Mouse (Mus musculus) midbrain, embryonic 16.5 days (tissue): Measurements from ENCODE around the gene Chrd. TPM values are rescaled to one million over a fixed set of nuclear protein-coding genes. Genes with fewer than 3 reads are reported as not detected.

Experiments
- ATAC-seq: fragments of 200-750 bp; cut with Nextera tagmentation; 2 replicates; pipeline ENCODE4 v1.8.0; 2017; ENCODE audit warnings: moderate TSS enrichment
- H3K27ac ChIP-seq: fragments of 300-500 bp; sonication (generic); 2 replicates; pipeline ENCODE4 v1.5.1; 2014; ENCODE audit warnings: mild to moderate bottlenecking, low read length, mixed read lengths
- H3K27me3 ChIP-seq: fragments of 300-500 bp; sonication (generic); 2 replicates; pipeline ENCODE4 v1.6.1; 2014; ENCODE audit warnings: low read depth, low read length, mixed read lengths; ENCODE audit not compliant: control insufficient read depth, insufficient read depth
- H3K36me3 ChIP-seq: fragments of 300-500 bp; sonication (generic); 2 replicates; pipeline ENCODE4 v1.6.1; 2014; ENCODE audit warnings: mild to moderate bottlenecking, low read length, moderate library complexity, mixed read lengths; ENCODE audit not compliant: control insufficient read depth, insufficient read depth
- H3K4me1 ChIP-seq: fragments of 300-500 bp; sonication (generic); 2 replicates; pipeline ENCODE4 v1.6.1; 2014; ENCODE audit warnings: mild to moderate bottlenecking, low read length, mixed read lengths; ENCODE audit not compliant: control insufficient read depth, insufficient read depth
- H3K4me2 ChIP-seq: fragments of 300-500 bp; sonication (generic); 2 replicates; pipeline ENCODE4 v1.6.1; 2014; ENCODE audit warnings: mild to moderate bottlenecking, low read length, mixed read lengths
- H3K4me3 ChIP-seq: fragments of 300-500 bp; sonication (generic); 2 replicates; pipeline ENCODE4 v1.5.1; 2014; ENCODE audit warnings: low read depth, mild to moderate bottlenecking, low read length, moderate library complexity, mixed read lengths
- H3K9ac ChIP-seq: fragments of 300-500 bp; sonication (generic); 2 replicates; pipeline ENCODE4 v1.6.1; 2014; ENCODE audit warnings: low read depth, low read length, mixed read lengths
- H3K9me3 ChIP-seq: fragments of 300-500 bp; sonication (generic); replicated peaks from 2 replicates; pipeline ENCODE4 v1.6.1; 2014; ENCODE audit warnings: mild to moderate bottlenecking, low read length, mixed read lengths; ENCODE audit not compliant: control insufficient read depth, poor library complexity, severe bottlenecking
- WGBS: fragments of 180-500 bp; shearing (Covaris S2); extraction: QIAGEN DNeasy Blood & Tissue Kit; methylation state at CpG from one replicate; pipeline ENCODE4 v1.1.7; 2014; 5-methylcytosine and 5-hydroxymethylcytosine counted together
- polyA plus RNA-seq: library from polyadenylated mRNA; unstranded; fragments of >200 nt; fragmentation: Nextera tagmentation; extraction: Ambion mirVana; gene quantifications from 2 replicates; pipeline ENCODE4 v1.2.1, GENCODE M21; 2015

Chrd gene
- polyA plus RNA-seq, 1 experiment from 2014 or later: 4.5 TPM

DNA sequence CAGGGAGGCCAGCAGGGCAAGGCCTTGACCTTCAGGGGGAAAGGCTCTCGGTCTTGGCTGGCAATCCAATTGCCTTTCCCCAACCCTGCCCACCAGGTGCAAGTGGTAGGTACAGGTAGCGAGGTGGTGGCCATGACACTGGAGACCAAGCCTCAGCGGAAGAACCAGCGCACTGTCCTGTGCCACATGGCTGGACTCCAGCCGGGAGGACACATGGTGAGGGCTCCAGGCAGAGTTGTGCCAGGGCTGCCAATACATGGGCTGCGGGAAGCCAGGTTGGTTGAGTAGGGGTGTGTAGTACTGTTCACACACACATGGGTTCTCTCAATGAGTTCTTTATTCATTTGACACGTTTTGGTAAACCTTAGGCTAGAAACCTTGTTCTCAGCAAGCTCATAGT, 3.2 kb downstream of the Chrd start:
- no peak for ATAC-seq

DNA sequence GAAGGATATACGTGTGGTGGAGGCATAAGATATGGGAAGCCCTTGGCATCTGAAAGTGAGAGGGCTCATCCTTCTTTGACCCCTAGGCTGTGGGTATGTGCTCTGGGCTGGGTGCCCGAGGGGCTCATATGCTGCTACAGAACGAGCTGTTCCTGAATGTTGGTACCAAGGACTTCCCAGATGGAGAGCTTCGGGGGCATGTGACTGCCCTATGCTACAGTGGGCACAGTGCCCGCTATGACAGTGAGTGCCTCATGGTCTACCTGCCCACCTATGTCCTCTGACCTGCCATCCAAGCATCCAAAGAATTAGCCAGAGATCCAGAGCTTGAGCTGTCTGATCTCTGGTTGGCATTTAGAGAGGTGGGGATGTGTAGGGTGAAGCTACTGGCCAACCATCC, 3.9 kb downstream of the Chrd start:
- H3K27me3 ChIP-seq: peaks cover 13% of the 10 kb centered on the region

More for the DNA sequence above, 3.2 kb downstream of the Chrd start:
- Histone ChIP-seq H3K36me3 (0 out of 2 replicates have a peak, but pooled peaks cover 3% of the 10 kb centered on the region), H3K27ac (no peak overlapping the region), H3K4me2 (no peak overlapping the region), H3K9ac (no peak overlapping the region), H3K4me3 (no peak overlapping the region), H3K27me3 (peaks cover 13% of the 10 kb centered on the region), H3K4me1 (peaks cover 14% of the 10 kb centered on the region), H3K9me3 (no peaks in the 10 kb centered on the region)
- WGBS: 90% methylated on average over 7 of the region's 7 CpGs

DNA sequence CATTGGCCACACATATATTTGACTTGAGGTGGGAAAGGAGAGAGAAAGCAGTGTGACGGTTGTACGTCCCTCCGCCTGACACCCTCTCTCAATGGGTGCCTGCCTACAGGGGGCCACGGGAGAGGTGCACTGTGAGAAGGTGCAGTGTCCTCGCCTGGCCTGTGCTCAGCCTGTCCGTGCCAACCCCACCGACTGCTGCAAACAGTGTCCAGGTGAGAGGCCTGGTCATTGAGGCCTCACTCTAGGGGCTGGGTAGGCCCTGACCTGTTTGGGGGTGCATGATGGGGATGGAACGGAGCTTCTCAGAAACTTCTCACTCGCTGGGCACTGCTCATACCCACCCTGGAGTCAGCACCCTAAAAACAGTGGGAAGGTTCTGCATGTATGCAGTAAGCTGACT, 6.9 kb downstream of the Chrd start:
- Histone ChIP-seq H3K36me3 (0 out of 2 replicates have a peak, but pooled peaks cover 3% of the 10 kb centered on the region), H3K9me3 (no peaks in the 10 kb centered on the region), H3K4me1 (no peaks in the 10 kb centered on the region), H3K27ac (no peak overlapping the region), H3K4me2 (no peak overlapping the region), H3K4me3 (no peak overlapping the region), H3K9ac (no peak overlapping the region), H3K27me3 (peaks cover 6% of the 10 kb centered on the region)
- 93% methylated on average over 9 of the region's 9 CpGs for WGBS
- no peak for ATAC-seq

More for the DNA sequence above, 3.9 kb downstream of the Chrd start:
- H3K4me2 ChIP-seq: no peak overlapping the region
- no peak overlapping the region for H3K9ac ChIP-seq
- H3K4me1 ChIP-seq: peaks cover 14% of the 10 kb centered on the region
- no peak overlapping the region for H3K27ac ChIP-seq
- 0 out of 2 replicates have a peak, but pooled peaks cover 3% of the 10 kb centered on the region for H3K36me3 ChIP-seq
- no peak overlapping the region for H3K4me3 ChIP-seq
- WGBS: 91% methylated on average over 5 of the region's 5 CpGs
- no peak for ATAC-seq
- no peaks in the 10 kb centered on the region for H3K9me3 ChIP-seq

DNA sequence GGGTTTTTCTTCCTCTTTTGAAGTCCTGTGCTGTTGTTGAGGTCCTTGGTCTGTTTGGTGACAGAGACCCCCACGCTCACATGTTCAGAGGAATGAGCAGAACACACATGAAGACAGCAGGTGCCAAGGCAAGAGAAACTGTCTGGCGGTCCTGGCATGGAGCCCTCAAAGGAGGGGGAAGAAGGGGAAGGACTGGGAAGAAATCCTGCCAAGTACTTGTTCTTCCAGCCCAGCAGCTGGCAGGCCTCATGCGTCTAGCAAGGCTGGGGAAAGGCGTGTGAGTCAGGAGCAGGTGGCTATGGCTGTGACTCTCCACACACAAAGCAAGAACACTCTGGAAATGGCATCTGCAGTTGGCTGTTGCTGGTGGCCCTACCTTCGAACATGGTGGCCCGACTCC, 13.7 kb downstream of the Chrd start:
- Histone ChIP-seq H3K27me3 (no peaks in the 10 kb centered on the region), H3K4me3 (no peak overlapping the region), H3K9ac (no peak overlapping the region), H3K4me2 (no peak overlapping the region), H3K9me3 (no peaks in the 10 kb centered on the region), H3K27ac (no peak overlapping the region), H3K36me3 (no peaks in the 10 kb centered on the region), H3K4me1 (no peaks in the 10 kb centered on the region)
- no peak for ATAC-seq
- 70% methylated on average over 6 of the region's 6 CpGs for WGBS

DNA sequence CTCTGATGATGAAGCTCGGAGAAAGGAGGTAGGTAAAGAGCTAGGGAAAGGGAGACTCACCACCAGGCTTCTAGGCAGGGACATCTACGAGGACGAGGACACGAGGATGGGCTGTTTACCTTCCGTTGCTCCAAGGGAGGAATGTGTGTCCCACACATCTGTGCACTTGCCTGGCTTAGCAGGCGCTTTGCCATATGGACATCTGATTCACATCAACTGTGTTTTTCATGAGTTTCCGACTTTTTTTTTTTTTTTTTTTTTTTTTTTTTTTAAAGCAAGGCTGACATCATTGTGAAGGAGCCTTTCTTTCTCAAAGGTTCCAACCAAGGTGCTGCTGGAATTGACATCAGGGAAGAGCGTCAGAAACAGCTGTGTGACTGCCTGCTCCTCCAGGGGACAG, 17.6 kb downstream of the Chrd start:
- H3K4me3 ChIP-seq: no peak overlapping the region
- no peaks in the 10 kb centered on the region for H3K9me3 ChIP-seq
- H3K9ac ChIP-seq: no peak overlapping the region
- 75% methylated on average over 8 of the region's 8 CpGs for WGBS
- H3K4me1 ChIP-seq: no peaks in the 10 kb centered on the region
- H3K36me3 ChIP-seq: no peaks in the 10 kb centered on the region
- ATAC-seq: no peak
- H3K27ac ChIP-seq: no peak overlapping the region
- no peaks in the 10 kb centered on the region for H3K27me3 ChIP-seq
- H3K4me2 ChIP-seq: no peak overlapping the region

DNA sequence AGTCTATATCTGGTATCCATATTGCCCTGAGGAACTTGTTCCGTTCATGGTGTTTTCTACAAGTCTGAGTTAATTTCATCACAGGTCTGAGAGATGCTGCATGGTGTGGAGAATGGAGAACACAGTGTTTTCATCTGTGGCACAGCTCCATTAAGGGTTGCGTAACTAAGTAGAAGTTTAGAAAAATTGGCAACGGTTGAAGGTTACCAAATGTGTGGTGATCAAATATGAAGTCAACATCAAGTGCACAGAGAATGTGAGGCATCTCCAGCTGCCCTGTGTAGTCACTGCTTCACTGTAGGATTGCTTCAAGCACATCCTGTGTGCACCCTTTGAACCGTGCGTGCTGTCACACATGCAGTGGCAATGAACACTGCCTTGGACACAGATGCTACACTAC, 23.1 kb downstream of the Chrd start:
- no peaks in the 10 kb centered on the region for H3K9me3 ChIP-seq
- no peak for ATAC-seq
- H3K27ac ChIP-seq: no peak overlapping the region
- 96% methylated on average over 5 of the region's 5 CpGs for WGBS
- H3K4me1 ChIP-seq: no peaks in the 10 kb centered on the region
- H3K36me3 ChIP-seq: no peaks in the 10 kb centered on the region
- no peak overlapping the region for H3K9ac ChIP-seq
- no peak overlapping the region for H3K4me3 ChIP-seq
- no peak overlapping the region for H3K4me2 ChIP-seq
- no peaks in the 10 kb centered on the region for H3K27me3 ChIP-seq

DNA sequence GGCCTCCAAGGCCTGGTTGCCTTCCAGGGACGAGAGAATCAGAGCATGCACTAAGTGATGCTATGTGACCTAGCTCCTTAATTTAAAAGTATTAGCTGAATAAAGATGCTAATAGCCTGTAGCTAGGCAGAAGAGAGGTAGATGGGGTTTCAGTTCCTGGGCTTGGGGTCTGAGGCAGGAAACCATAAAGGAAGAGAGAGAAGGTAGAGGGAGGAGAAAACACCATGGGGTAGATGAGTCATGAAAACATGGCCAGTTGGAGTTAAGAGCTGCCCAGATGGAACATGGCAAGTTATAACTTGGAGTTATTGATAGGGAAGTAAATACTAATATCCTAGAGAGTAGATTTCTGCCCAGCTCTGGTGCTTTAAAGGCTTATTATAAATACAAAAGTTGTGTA, 24.5 kb downstream of the Chrd start:
- 84% methylated on average over 1 of the region's 1 CpGs for WGBS
- no peak overlapping the region for H3K4me3 ChIP-seq
- H3K9me3 ChIP-seq: no peaks in the 10 kb centered on the region
- no peak for ATAC-seq
- H3K27me3 ChIP-seq: no peaks in the 10 kb centered on the region
- H3K27ac ChIP-seq: no peak overlapping the region
- H3K9ac ChIP-seq: no peak overlapping the region
- H3K36me3 ChIP-seq: no peaks in the 10 kb centered on the region
- no peaks in the 10 kb centered on the region for H3K4me1 ChIP-seq
- H3K4me2 ChIP-seq: no peak overlapping the region

DNA sequence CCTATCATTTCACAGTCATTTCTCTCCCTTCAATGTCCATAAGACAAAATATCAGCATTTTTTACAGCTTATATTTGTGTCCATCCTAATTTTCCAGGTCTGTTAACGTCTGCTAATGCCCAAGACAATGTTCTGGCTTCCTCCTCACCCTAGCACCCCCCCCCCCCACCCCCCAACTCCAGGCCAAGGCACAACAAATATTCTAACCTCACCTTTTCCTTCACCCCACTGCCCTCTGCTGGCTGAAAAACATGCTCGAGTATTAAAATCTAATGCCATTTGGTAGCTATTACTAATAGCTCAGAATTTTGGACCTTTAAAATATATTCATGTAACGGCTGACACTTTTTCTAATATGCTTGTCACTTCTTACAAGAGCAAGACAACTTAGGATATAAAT, 28.8 kb downstream of the Chrd start:
- H3K4me1 ChIP-seq: no peaks in the 10 kb centered on the region
- ATAC-seq: no peak
- H3K36me3 ChIP-seq: no peaks in the 10 kb centered on the region
- H3K9me3 ChIP-seq: no peaks in the 10 kb centered on the region
- no peaks in the 10 kb centered on the region for H3K27me3 ChIP-seq
- no peak overlapping the region for H3K27ac ChIP-seq
- no peak overlapping the region for H3K4me2 ChIP-seq
- H3K4me3 ChIP-seq: no peak overlapping the region
- WGBS: 12% methylated on average over 3 of the region's 3 CpGs
- no peak overlapping the region for H3K9ac ChIP-seq

DNA sequence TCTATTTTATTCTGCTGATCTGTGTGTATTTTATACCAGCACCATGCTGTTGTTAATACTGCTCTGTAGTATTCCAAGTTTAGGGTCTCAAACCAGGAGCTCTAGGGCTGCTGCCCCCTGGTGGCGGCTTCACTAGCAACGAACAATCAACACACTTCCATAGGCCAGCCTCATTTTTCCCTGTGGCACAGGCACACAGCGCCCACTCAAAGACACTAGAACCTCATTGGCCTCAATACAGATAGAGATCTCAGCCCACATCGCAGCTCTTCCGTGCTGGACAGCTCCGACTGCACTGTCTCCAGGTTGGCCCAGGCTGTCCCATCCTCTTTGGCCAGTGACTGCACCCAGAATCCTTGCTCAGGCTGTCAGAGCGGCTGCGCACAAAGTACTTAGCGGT, 32.3 kb downstream of the Chrd start:
- H3K9ac ChIP-seq: no peak overlapping the region
- no peaks in the 10 kb centered on the region for H3K27me3 ChIP-seq
- H3K27ac ChIP-seq: no peak overlapping the region
- H3K9me3 ChIP-seq: no peaks in the 10 kb centered on the region
- H3K4me1 ChIP-seq: no peaks in the 10 kb centered on the region
- WGBS: 52% methylated on average over 9 of the region's 9 CpGs
- ATAC-seq: no peak
- no peaks in the 10 kb centered on the region for H3K36me3 ChIP-seq
- H3K4me3 ChIP-seq: no peak overlapping the region
- H3K4me2 ChIP-seq: no peak overlapping the region

DNA sequence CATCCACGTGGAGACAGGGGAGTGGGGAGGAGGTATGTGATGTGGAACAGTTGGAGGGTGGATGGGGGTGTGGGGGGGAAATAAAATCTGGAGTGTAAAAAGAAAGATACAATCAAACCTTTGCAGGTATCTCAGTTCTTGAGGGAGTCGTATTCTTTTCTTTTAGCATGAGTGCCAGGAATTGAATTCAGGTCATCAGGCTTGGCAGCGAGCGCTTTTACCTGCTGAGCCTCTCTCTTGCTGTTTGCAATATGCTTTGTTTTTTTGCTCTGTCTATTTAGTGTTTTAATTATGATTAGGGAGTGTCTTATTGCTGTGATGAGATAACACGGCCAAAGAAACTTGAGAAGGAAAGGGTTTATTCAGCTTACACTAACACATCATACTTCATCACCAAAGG, 42.1 kb downstream of the Chrd start:
- H3K4me1 ChIP-seq: no peaks in the 10 kb centered on the region
- H3K4me2 ChIP-seq: no peak overlapping the region
- no peak overlapping the region for H3K9ac ChIP-seq
- H3K4me3 ChIP-seq: no peak overlapping the region
- ATAC-seq: no peak
- H3K36me3 ChIP-seq: no peaks in the 10 kb centered on the region
- H3K9me3 ChIP-seq: no peaks in the 10 kb centered on the region; the same call in 1 of the 2 replicates
- 81% methylated on average over 5 of the region's 5 CpGs for WGBS
- no peak overlapping the region for H3K27ac ChIP-seq
- H3K27me3 ChIP-seq: no peaks in the 10 kb centered on the region
